Mouse (Mus musculus): ENCODE measurements around the gene Gm15085. TPM values are rescaled to one million over a fixed set of nuclear protein-coding genes. Genes with fewer than 3 reads are reported as not detected.
"Not testable (repeated sequence)": the region's sequence is repeated elsewhere in the genome, so short reads cannot be mapped to it uniquely, and the experiment has no call there.

The Gm15085 gene
- not detected for total RNA-seq (2021)
- long read RNA-seq: 0 reads

GRCm38 (mm10) chrX:149447317-149447716 is at the start of gene Gm15085:
Gene Gm15085, plus strand, starts transcription at chrX:149447617.
- DNase-seq (ENCODE audit: low spot score in 2 of 2): not testable (repeated sequence)

Other genes with a start within 250 kb of the Gm15085 start
- gene Gm15093, start 175.2 kb upstream of the Gm15085 start, total RNA-seq (2021): not detected
- not detected for gene Gm10439, start 147.0 kb downstream of the Gm15085 start, total RNA-seq (2021)

Data from layer of hippocampus, postnatal 10 days (tissue).